18 mouse cellular contexts compared by ENCODE assay signal in genomic region chr17:85487531-85487930, GRCm38 (mm10).
"Had no signal": no experiment of that assay in that cellular context is flagged by ENCODE, and none has a peak within 500 bp of the region (broad histone marks: within the 10 kb centered on the region; RNA-seq: fewer than 3 reads in every experiment).

No protein-coding gene starts in this region.

- H3K9ac ChIP-seq: liver, embryonic 13.5 days; liver, embryonic 15.5 days; liver, postnatal 0 days; lung, embryonic 15.5 days; midbrain, embryonic 12.5 days; neural tube, embryonic 12.5 days; stomach, embryonic 15.5 days had no signal

- H3K27ac ChIP-seq: liver, embryonic 13.5 days; liver, embryonic 15.5 days; lung, embryonic 15.5 days; neural tube, embryonic 12.5 days; stomach, embryonic 15.5 days; stomach, postnatal 0 days had no signal

- DNase-seq: liver, embryonic 13.5 days; liver, postnatal 0 days; lung, adult 2 months; lung, postnatal 14 days; lung, postnatal 36 days; right cerebral cortex, postnatal 14 days; thymus, adult 2 months; thymus, postnatal 25 days; thymus, postnatal 4 days had no signal

- H3K9me3 ChIP-seq: liver, embryonic 13.5 days; liver, embryonic 15.5 days; lung, embryonic 15.5 days; megakaryocyte, embryonic 14.5 days; midbrain, embryonic 12.5 days; neural tube, embryonic 12.5 days; stomach, embryonic 15.5 days had no signal

- H3K36me3 ChIP-seq: liver, embryonic 13.5 days; liver, embryonic 15.5 days; lung, embryonic 15.5 days; midbrain, embryonic 12.5 days; neural tube, embryonic 12.5 days; stomach, embryonic 15.5 days had no signal

- H3K4me2 ChIP-seq: liver, embryonic 13.5 days; liver, embryonic 15.5 days; lung, embryonic 15.5 days had no signal

- ATAC-seq: liver, postnatal 0 days; lung, postnatal 0 days; midbrain, embryonic 16.5 days had no signal

- H3K4me3 ChIP-seq: liver, embryonic 13.5 days; liver, embryonic 15.5 days; lung, embryonic 15.5 days; megakaryocyte, embryonic 14.5 days; midbrain, embryonic 12.5 days; neural tube, embryonic 12.5 days had no signal

- H3K4me1 ChIP-seq: liver, embryonic 13.5 days; megakaryocyte, embryonic 14.5 days had no signal
